Mouse (Mus musculus) ES-E14 (cell line): ENCODE results near the gene Rbm44. TPM values are rescaled to one million over a fixed set of nuclear protein-coding genes. Genes with fewer than 3 reads are reported as not detected.

Experiments used
- DNase-seq: peaks from one replicate; pipeline ENCODE4 v3.0.0-alpha.2; 2013; ENCODE audit warnings: low read depth, low spot score
- H3K27ac ChIP-seq: 2 replicates; pipeline ENCODE4 v1.5.1; 2012; ENCODE audit warnings: low read depth, mild to moderate bottlenecking, low read length, moderate library complexity, mixed read lengths; ENCODE audit not compliant: poor library complexity, insufficient read depth, severe bottlenecking
- H3K36me3 ChIP-seq: 2 replicates; pipeline ENCODE4 v1.6.1; 2012; ENCODE audit warnings: mild to moderate bottlenecking, low read length, moderate library complexity, mixed read lengths; ENCODE audit not compliant: control insufficient read depth, poor library complexity, insufficient read depth, severe bottlenecking
- H3K4me1 ChIP-seq, 2 experiments: fragments of 150-350 bp in 1 of 2; sonication (generic) in 1 of 2; 2 replicates each; pipeline ENCODE4 v1.6.1; 2012; ENCODE audit warnings: low read length in 2 of 2, mild to moderate bottlenecking in 1 of 2, mixed read lengths in 1 of 2; ENCODE audit not compliant: control insufficient read depth in 2 of 2, insufficient read depth in 2 of 2, poor library complexity in 1 of 2
- H3K4me3 ChIP-seq, 2 experiments: fragments of 150-350 bp in 1 of 2; sonication (generic) in 1 of 2; 2 replicates each; pipeline ENCODE4 v1.5.1; 2012; ENCODE audit warnings: low read length in 2 of 2, low read depth in 1 of 2, mild to moderate bottlenecking in 1 of 2, mixed read lengths in 1 of 2; ENCODE audit not compliant: insufficient read depth in 1 of 2, poor library complexity in 1 of 2, severe bottlenecking in 1 of 2
- H3K9ac ChIP-seq: 2 replicates; pipeline ENCODE4 v1.6.1; 2012; ENCODE audit warnings: low read depth, mild to moderate bottlenecking, low read length, mixed read lengths; ENCODE audit not compliant: poor library complexity, insufficient read depth, severe bottlenecking
- H3K9me3 ChIP-seq: fragments of 150-350 bp; sonication (generic); 2 replicates; pipeline ENCODE4 v1.6.1; 2012; ENCODE audit warnings: low read depth, mild to moderate bottlenecking, low read length; ENCODE audit not compliant: control insufficient read depth, insufficient read depth
- CHD2 ChIP-seq: IDR thresholded peaks from 2 replicates; pipeline ENCODE4 v1.6.1; 2014; ENCODE audit warnings: mild to moderate bottlenecking, low read depth, low read length, inconsistent platforms
- ZC3H11A ChIP-seq: IDR thresholded peaks from 2 replicates; pipeline ENCODE4 v1.6.1; 2012; ENCODE audit warnings: low read depth, mild to moderate bottlenecking, inconsistent platforms, low read length, borderline replicate concordance
- in situ Hi-C, 2 experiments: fragments of 600-800 bp; cut with MboI; formaldehyde crosslinking; loops; one replicate each; pipeline ENCODE4 v1.15.1; 2025; ENCODE audit warnings: low sequenced_read_pairs in 2 of 2, inconsistent platforms in 1 of 2; ENCODE audit not compliant: unreplicated experiment in 2 of 2
- total RNA-seq: library from RNA; depleted of rRNA; stranded (reverse); fragments of 300-350 nt; gene quantifications from 2 replicates; pipeline ENCODE4 v1.2.3, GENCODE M21; 2012; rRNA removed

Rbm44 gene
- total RNA-seq, 1 experiment = 3.6 TPM

DNA sequence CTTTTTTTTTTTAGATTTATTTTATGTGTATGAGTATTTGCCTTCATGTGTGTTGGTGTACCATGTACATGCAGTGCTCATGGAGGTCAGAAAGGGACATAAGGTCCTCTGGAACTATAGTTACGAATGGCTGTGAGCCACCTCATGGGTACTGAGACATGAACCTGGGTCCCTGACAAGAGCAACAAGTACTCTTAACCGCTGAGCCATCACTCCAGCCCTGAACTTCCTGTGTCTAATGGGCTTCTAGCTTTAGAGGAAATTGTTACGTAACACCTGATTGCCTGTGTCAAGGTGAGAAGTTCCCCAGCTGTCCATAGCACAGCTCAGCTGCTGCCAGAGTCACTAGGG, 75.4 kb downstream of the Rbm44 start:
- no peak overlapping the region for H3K9ac ChIP-seq
- H3K36me3 ChIP-seq = no peaks in the 10 kb centered on the region
- no peak for DNase-seq

More for the DNA sequence above, 75.4 kb downstream of the Rbm44 start:
- in situ Hi-C loops = no loop called here
- Histone ChIP-seq H3K9me3 (no peaks in the 10 kb centered on the region), H3K27ac (no peak overlapping the region), H3K4me3 (no peak overlapping the region), H3K4me1 (no peaks in the 10 kb centered on the region)
- TF ChIP-seq CHD2 = no peak
- no peak for TF ChIP-seq ZC3H11A

Other genes with a start within 250 kb of the Rbm44 start
- gene Mlph, start 230.0 kb upstream of the Rbm44 start, total RNA-seq = 0.11 and 0.36 TPM in 2 replicates
- not detected in 2 replicates for gene Prlh, start 192.0 kb upstream of the Rbm44 start, total RNA-seq
- gene Rab17, start 175.4 kb upstream of the Rbm44 start, total RNA-seq = 0.62 and 0.63 TPM in 2 replicates
- gene Lrrfip1, start 146.4 kb upstream of the Rbm44 start, total RNA-seq = 20.5 and 31.5 TPM in 2 replicates
- 0.21 and 0.40 TPM in 2 replicates for gene Ramp1, start 34.7 kb downstream of the Rbm44 start, total RNA-seq
- 25.8 and 41.5 TPM in 2 replicates for gene Ube2f, start 105.2 kb downstream of the Rbm44 start, total RNA-seq
- 11.2 and 12.0 TPM in 2 replicates for gene Scly, start 153.2 kb downstream of the Rbm44 start, total RNA-seq
- 0.40 and 0.48 TPM in 2 replicates for gene Espnl, start 177.0 kb downstream of the Rbm44 start, total RNA-seq
- gene Klhl30, start 205.9 kb downstream of the Rbm44 start, total RNA-seq = 1.6 and 2.2 TPM in 2 replicates
- gene Erfe, start 221.3 kb downstream of the Rbm44 start, total RNA-seq = 5.8 and 6.3 TPM in 2 replicates